In the genomic region with DNA sequence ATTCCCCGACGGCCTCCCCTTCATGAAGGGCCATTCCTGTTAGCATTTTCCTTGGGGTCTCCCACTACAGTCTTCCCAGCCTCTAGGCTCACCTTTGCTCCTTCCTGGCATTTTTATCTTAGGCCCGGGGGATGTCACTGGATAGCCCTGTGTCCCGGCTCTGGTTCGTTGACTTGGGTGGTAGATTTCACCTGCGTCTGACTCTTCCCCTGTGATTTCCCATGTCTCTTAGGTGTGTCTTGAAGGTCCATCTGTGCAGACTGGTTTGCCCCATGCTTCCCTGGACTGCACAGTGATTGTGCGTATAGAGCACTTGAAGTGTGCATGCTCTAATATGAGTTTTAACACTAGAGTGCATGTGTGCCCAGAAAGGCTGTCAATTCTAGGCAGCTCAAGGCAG, we compare ENCODE assay signal across 8 mouse cellular contexts. TPM values are rescaled to one million over a fixed set of nuclear protein-coding genes. Genes with fewer than 3 reads are reported as not detected.
DNase-seq lines count a peak whose midpoint lies in the region; ATAC-seq and TF ChIP-seq lines count a peak whose summit lies in the region.

No protein-coding gene starts in this region.

- H3K27ac ChIP-seq in lung, embryonic 14.5 days (ENCODE audit: low read depth) = no peak overlapping the region
- H3K27ac ChIP-seq in embryonic facial prominence, embryonic 10.5 days (replicated peaks) = peak overlapping the region; percentile 86; the same call in 1 of the 2 replicates
- no peak overlapping the region for H3K27ac ChIP-seq in hindbrain, embryonic 14.5 days
- H3K27ac ChIP-seq in liver, embryonic 16.5 days (ENCODE audit: low read length) = no peak overlapping the region

- WGBS in lung, embryonic 14.5 days = 31% methylated on average over 7 of the region's 7 CpGs
- 53% methylated on average over 7 of the region's 7 CpGs for WGBS in embryonic facial prominence, embryonic 10.5 days
- WGBS in hindbrain, embryonic 14.5 days = 67% methylated on average over 7 of the region's 7 CpGs
- 26% methylated on average over 7 of the region's 7 CpGs for whole genome bisulfite sequencing in liver, embryonic 16.5 days (ENCODE audit: insufficient replicate concordance)

- no peaks in the 10 kb centered on the region; the same call in 1 of the 2 replicates for H3K4me1 ChIP-seq in lung, embryonic 14.5 days (ENCODE audit: insufficient read depth)
- peaks cover 11% of the 10 kb centered on the region for H3K4me1 ChIP-seq in embryonic facial prominence, embryonic 10.5 days
- peaks cover 18% of the 10 kb centered on the region for H3K4me1 ChIP-seq in hindbrain, embryonic 14.5 days (replicated peaks; ENCODE audit: control insufficient read depth, insufficient read depth, low read length)
- peaks cover 10% of the 10 kb centered on the region for H3K4me1 ChIP-seq in liver, embryonic 16.5 days (ENCODE audit: control insufficient read depth, low read depth, low read length)

- H3K4me2 ChIP-seq in lung, embryonic 14.5 days = peak overlapping the region; percentile 79
- peak overlapping the region; percentile 87 for H3K4me2 ChIP-seq in hindbrain, embryonic 14.5 days (replicated peaks)
- H3K4me2 ChIP-seq in liver, embryonic 16.5 days (ENCODE audit: low read depth, low read length) = peak overlapping the region; percentile 85

- no peaks in the 10 kb centered on the region for H3K27me3 ChIP-seq in lung, embryonic 14.5 days (ENCODE audit: insufficient read depth, low read length)
- H3K27me3 ChIP-seq in embryonic facial prominence, embryonic 10.5 days (replicated peaks; ENCODE audit: low read depth, poor library complexity, severe bottlenecking) = no peaks in the 10 kb centered on the region
- H3K27me3 ChIP-seq in hindbrain, embryonic 14.5 days (ENCODE audit: control insufficient read depth, insufficient read depth, low read length) = no peaks in the 10 kb centered on the region; the same call in 1 of the 2 replicates
- H3K27me3 ChIP-seq in liver, embryonic 16.5 days (ENCODE audit: control insufficient read depth, insufficient read depth, low read depth, low read length) = no peaks in the 10 kb centered on the region

- H3K9ac ChIP-seq in lung, embryonic 14.5 days = peak overlapping the region; percentile 67
- peak overlapping the region; percentile 74 for H3K9ac ChIP-seq in hindbrain, embryonic 14.5 days
- peak overlapping the region; percentile 83 for H3K9ac ChIP-seq in liver, embryonic 16.5 days (ENCODE audit: low read depth, low read length)

- ATAC-seq in lung, embryonic 14.5 days (ENCODE audit: insufficient read depth) = no peak
- ATAC-seq in hindbrain, embryonic 14.5 days (ENCODE audit: low FRiP score) = no peak
- no peak for ATAC-seq in liver, embryonic 16.5 days (ENCODE audit: low read depth)

- DNase-seq in lung, embryonic 14.5 days = no peak
- DNase-seq in lung, postnatal 10 days = no peak
- no peak for DNase-seq in embryonic facial prominence, embryonic 10.5 days (ENCODE audit: low spot score)
- no peak for DNase-seq in hindbrain, embryonic 14.5 days (ENCODE audit: low spot score)
- peak; percentile 15 for DNase-seq in thymus, postnatal 4 days
- DNase-seq in adrenal gland, postnatal 36 days = no peak
- no peak for DNase-seq in embryo, embryonic 10 days (ENCODE audit: low spot score)

- no peak for TF ChIP-seq CTCF in lung, embryonic 14.5 days (IDR thresholded peaks at IDR 0.05; ENCODE audit: low read depth)

- H3K9me3 ChIP-seq in lung, embryonic 14.5 days (ENCODE audit: low read depth, low read length) = no peaks in the 10 kb centered on the region
- H3K9me3 ChIP-seq in embryonic facial prominence, embryonic 10.5 days = no peaks in the 10 kb centered on the region
- H3K9me3 ChIP-seq in hindbrain, embryonic 14.5 days (ENCODE audit: control insufficient read depth, low read length) = no peaks in the 10 kb centered on the region
- H3K9me3 ChIP-seq in liver, embryonic 16.5 days (replicated peaks; ENCODE audit: control insufficient read depth, low read length) = no peaks in the 10 kb centered on the region

- H3K36me3 ChIP-seq in lung, embryonic 14.5 days (ENCODE audit: insufficient read depth) = no peaks in the 10 kb centered on the region
- no peaks in the 10 kb centered on the region for H3K36me3 ChIP-seq in embryonic facial prominence, embryonic 10.5 days (replicated peaks)
- H3K36me3 ChIP-seq in hindbrain, embryonic 14.5 days (replicated peaks; ENCODE audit: control insufficient read depth, insufficient read depth) = no peaks in the 10 kb centered on the region
- H3K36me3 ChIP-seq in liver, embryonic 16.5 days (ENCODE audit: control insufficient read depth, insufficient read depth) = no peaks in the 10 kb centered on the region

- peak overlapping the region; percentile 88 for H3K4me3 ChIP-seq in lung, embryonic 14.5 days (ENCODE audit: low read depth, low read length)
- H3K4me3 ChIP-seq in embryonic facial prominence, embryonic 10.5 days = peak overlapping the region; percentile 97
- H3K4me3 ChIP-seq in hindbrain, embryonic 14.5 days (replicated peaks; ENCODE audit: low read length) = peak overlapping the region; percentile 57
- peak overlapping the region; percentile 86 for H3K4me3 ChIP-seq in liver, embryonic 16.5 days (ENCODE audit: low read depth, low read length)

RNA-seq across cellular contexts. Expression of gene Lonp2, which starts 1.1 kb away (rescaled TPM):
- 47.4 and 48.0 TPM in 2 replicates for polyA plus RNA-seq in lung, embryonic 14.5 days (2014; fragmentation: Nextera tagmentation; extraction: Ambion mirVana)
- 50.5 and 51.4 TPM in 2 replicates for polyA plus RNA-seq in embryonic facial prominence, embryonic 10.5 days (2016; fragmentation: Nextera tagmentation; extraction: Ambion mirVana)
- 83.4 and 92.0 TPM in 2 replicates for polyA plus RNA-seq in hindbrain, embryonic 14.5 days (2014; fragmentation: Nextera tagmentation; extraction: Ambion mirVana)
- 39.8 and 40.3 TPM in 2 replicates for polyA plus RNA-seq in liver, embryonic 16.5 days (2015; fragmentation: Nextera tagmentation; extraction: Ambion mirVana)
- total RNA-seq in adrenal gland, postnatal 36 days (2021) = 100 to 1,000 TPM; 119 to 130 TPM

RNA-seq across cellular contexts. Expression of gene Abcc12, which starts 44.4 kb away (rescaled TPM):
- not detected in 2 replicates for polyA plus RNA-seq in lung, embryonic 14.5 days (2014; fragmentation: Nextera tagmentation; extraction: Ambion mirVana)
- not detected in 2 replicates for polyA plus RNA-seq in embryonic facial prominence, embryonic 10.5 days (2016; fragmentation: Nextera tagmentation; extraction: Ambion mirVana)
- polyA plus RNA-seq in hindbrain, embryonic 14.5 days (2014; fragmentation: Nextera tagmentation; extraction: Ambion mirVana) = 0.21 and 0.23 TPM in 2 replicates
- polyA plus RNA-seq in liver, embryonic 16.5 days (2015; fragmentation: Nextera tagmentation; extraction: Ambion mirVana) = not detected in 2 replicates
- not detected for total RNA-seq in adrenal gland, postnatal 36 days (2021)
